Mouse (Mus musculus): ENCODE results near the gene Flnc. TPM values are rescaled to one million over a fixed set of nuclear protein-coding genes. Genes with fewer than 3 reads are reported as not detected.

The Flnc gene
- total RNA-seq, 2 experiments from 2014 or later: 205 to 216 TPM

- intact Hi-C loops (cut with DNase I): loop anchor here (5.0 kb wide), 1 partner anchor 84 kb away; the partner anchor contains the start of gene Calu
- peak in 1 of 2 experiments; percentile 25 for DNase-seq
These were observed 2.2 kb upstream of the Flnc start for GRCm38 (mm10) chr6:29430681-29431420.

- intact Hi-C loops (cut with DNase I): loop anchor here (5.0 kb wide), 1 partner anchor 84 kb away; the partner anchor contains the start of gene Calu
- peak; percentile 20 to 37 for DNase-seq
These were observed 1.6 kb upstream of the Flnc start for GRCm38 (mm10) chr6:29431473-29431872.

GRCm38 (mm10) chr6:29432156-29432555, 900 bp upstream of the Flnc start:
- peak in 1 of 2 experiments; percentile 31 for DNase-seq
- intact Hi-C loops (cut with DNase I): loop anchor here (5.0 kb wide), 1 partner anchor 85 kb away; the partner anchor contains the start of gene Calu

- intact Hi-C loops (cut with DNase I): loop anchor here (5.0 kb wide), 1 partner anchor 85 kb away; the partner anchor contains the start of gene Calu
- no peak for DNase-seq
These were observed 399 bp upstream of the Flnc start for GRCm38 (mm10) chr6:29432676-29433037.

GRCm38 (mm10) chr6:29433804-29434795, 1.0 kb downstream of the Flnc start:
- DNase-seq: peak; percentile 59 to 75
- intact Hi-C loops (cut with DNase I): loop anchor here (5.0 kb wide), 1 partner anchor 87 kb away; the partner anchor contains the start of gene Calu

GRCm38 (mm10) chr6:29434911-29435691, 2.0 kb downstream of the Flnc start:
- peak; percentile 43 to 58 for DNase-seq
- intact Hi-C loops (cut with DNase I): loop anchor here (5.0 kb wide), 2 partner anchors 73 to 88 kb away; partner anchors contain the start of gene Calu

GRCm38 (mm10) chr6:29435940-29436451, 2.9 kb downstream of the Flnc start:
- intact Hi-C loops (cut with DNase I): loop anchor here (5.0 kb wide), 1 partner anchor 74 kb away; no protein-coding TSS in a partner anchor
- peak; percentile 40 to 58 for DNase-seq

- peak; percentile 66 to 71 for DNase-seq
- intact Hi-C loops (cut with DNase I): loop anchor here (5.0 kb wide), 1 partner anchor 74 kb away; no protein-coding TSS in a partner anchor
These were observed 3.4 kb downstream of the Flnc start for GRCm38 (mm10) chr6:29436461-29436934.

- DNase-seq: peak; percentile 35 to 56
- intact Hi-C loops (cut with DNase I): loop anchor here (5.0 kb wide), 1 partner anchor 77 kb away; no protein-coding TSS in a partner anchor
These were observed 6.2 kb downstream of the Flnc start for GRCm38 (mm10) chr6:29439251-29439650.

GRCm38 (mm10) chr6:29439789-29440188, 6.7 kb downstream of the Flnc start:
- intact Hi-C loops (cut with DNase I): loop anchor here (2.0 to 5.0 kb wide), 2 partner anchors 23 to 77 kb away; no protein-coding TSS in a partner anchor
- no peak for DNase-seq

- peak; percentile 37 to 50 for DNase-seq
These were observed 11.7 kb downstream of the Flnc start for GRCm38 (mm10) chr6:29444773-29445172.

GRCm38 (mm10) chr6:29445354-29445753, 12.3 kb downstream of the Flnc start:
- intact Hi-C loops (cut with DNase I): no loop called here
- DNase-seq: no peak

More at GRCm38 (mm10) chr6:29444773-29445172, 11.7 kb downstream of the Flnc start:
- intact Hi-C loops (cut with DNase I): no loop called here

- DNase-seq: no peak
- intact Hi-C loops (cut with DNase I): no loop called here
These were observed 16.8 kb downstream of the Flnc start for GRCm38 (mm10) chr6:29449858-29450257.

- intact Hi-C loops (cut with DNase I): no loop called here
- DNase-seq: no peak
These were observed 17.6 kb downstream of the Flnc start for GRCm38 (mm10) chr6:29450667-29451066.

GRCm38 (mm10) chr6:29461502-29461901, 28.4 kb downstream of the Flnc start:
- DNase-seq: no peak

GRCm38 (mm10) chr6:29463388-29463787, 30.3 kb downstream of the Flnc start:
- intact Hi-C loops (cut with DNase I): loop anchor here (2.0 kb wide), 1 partner anchor 23 kb away; no protein-coding TSS in a partner anchor
- DNase-seq: no peak

More at GRCm38 (mm10) chr6:29461502-29461901, 28.4 kb downstream of the Flnc start:
- intact Hi-C loops (cut with DNase I): no loop called here

GRCm38 (mm10) chr6:29467583-29468354, 34.7 kb downstream of the Flnc start, which contains the start of gene Atp6v1f:
TSS of gene Atp6v1f (plus strand) at chr6:29467718.
- DNase-seq: peak; percentile 88
- intact Hi-C loops (cut with DNase I): no loop called here

GRCm38 (mm10) chr6:29468851-29469250, 35.8 kb downstream of the Flnc start:
- intact Hi-C loops (cut with DNase I): no loop called here
- no peak for DNase-seq

All from heart, postnatal 36 days (tissue).